Mouse (Mus musculus): ENCODE results near the gene Olfr1196. TPM values are rescaled to one million over a fixed set of nuclear protein-coding genes. Genes with fewer than 3 reads are reported as not detected.
"Not testable (repeated sequence)": the region's sequence is repeated elsewhere in the genome, so short reads cannot be mapped to it uniquely, and the experiment has no call there.

Gene Olfr1196
- total RNA-seq (2021), result not detected
- long read RNA-seq, experiment 1, result 0 reads
- long read RNA-seq, experiment 2, result 0 reads

DNA sequence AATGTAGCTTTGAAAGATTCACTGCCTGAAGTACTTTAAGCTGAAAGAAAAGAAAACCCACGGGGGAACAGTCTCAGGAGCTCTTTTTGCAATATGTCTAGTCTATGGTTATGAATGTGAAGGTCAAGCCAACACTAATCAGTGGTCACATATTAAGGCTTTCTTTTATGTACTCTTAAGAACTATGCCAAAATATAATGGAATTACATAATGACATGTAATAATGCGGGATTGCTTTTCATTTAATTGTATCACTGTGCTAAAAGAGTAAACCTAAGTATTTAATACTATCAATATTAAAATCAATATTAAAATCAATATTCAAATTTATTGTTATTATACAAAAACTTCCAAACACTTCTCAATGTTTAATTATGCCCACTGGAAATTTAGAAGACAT, at the start of gene Olfr1196:
TSS of gene Olfr1196 (minus strand) at position 101 of the 400 bp plus-strand sequence.
- Histone ChIP-seq H3K27ac (no peak within 1 kb of the TSS), H3K4me3 (no peak within 1 kb of the TSS)
- DNase-seq (ENCODE audit: extremely low spot score in 1 of 2, low spot score in 2 of 2), result no peak
- intact Hi-C loops (cut with DNase I), result no loop called here
- TF ChIP-seq CTCF (IDR thresholded peaks at IDR 0.05), result no peak

DNA sequence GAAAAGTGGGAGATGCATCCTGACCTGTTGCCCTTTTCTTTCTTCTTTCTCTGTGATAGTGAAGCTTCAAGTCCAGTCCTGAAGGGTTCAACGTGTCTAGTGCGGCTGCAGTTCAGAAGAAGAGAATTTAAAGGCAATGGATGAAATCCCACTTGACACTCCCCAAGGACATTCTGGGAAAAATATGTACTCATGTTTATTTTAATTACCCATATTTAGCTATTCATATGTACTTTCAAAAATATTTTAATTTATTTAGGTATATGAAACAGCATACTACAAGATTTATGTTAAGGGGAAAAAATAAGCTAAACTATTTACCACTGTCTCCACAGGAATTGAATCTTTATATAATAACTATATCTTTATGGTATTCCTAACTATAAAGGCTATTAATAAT, 46.9 kb upstream of the Olfr1196 start, which contains the start of gene Olfr1198:
TSS of gene Olfr1198 (minus strand) at position 101 of the 400 bp plus-strand sequence.
- Histone ChIP-seq H3K27ac (no peak within 1 kb of the TSS), H3K4me3 (no peak within 1 kb of the TSS)
- DNase-seq (ENCODE audit: extremely low spot score in 1 of 2, low spot score in 2 of 2), result no peak
- intact Hi-C loops (cut with DNase I), result no loop called here
- no peak for TF ChIP-seq CTCF (IDR thresholded peaks at IDR 0.05)

DNA sequence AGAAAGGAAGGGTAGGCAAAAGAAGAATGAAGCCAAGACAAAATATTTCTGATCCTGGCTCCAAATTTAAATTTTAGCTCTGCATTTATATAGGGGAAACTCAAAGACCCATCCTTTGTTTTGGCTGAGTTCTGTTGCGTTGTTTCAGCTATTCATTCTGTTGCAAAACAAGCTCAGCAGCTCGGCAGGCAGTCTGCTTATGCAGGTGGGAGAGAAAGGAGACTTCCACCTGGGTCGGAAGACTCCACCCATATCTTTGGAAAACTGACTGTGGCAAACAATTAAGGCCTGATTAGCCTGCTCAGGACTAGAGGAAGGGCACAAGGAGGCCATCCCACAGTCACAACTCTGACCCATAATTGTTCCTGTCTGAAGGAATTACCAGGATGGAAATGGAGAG, 39.0 kb upstream of the Olfr1196 start:
- no peak overlapping the region for H3K4me3 ChIP-seq
- intact Hi-C loops (cut with DNase I), result no loop called here
- TF ChIP-seq CTCF (IDR thresholded peaks at IDR 0.05), result no peak
- no peak overlapping the region for H3K27ac ChIP-seq
- DNase-seq (ENCODE audit: extremely low spot score in 1 of 2, low spot score in 2 of 2), result no peak

DNA sequence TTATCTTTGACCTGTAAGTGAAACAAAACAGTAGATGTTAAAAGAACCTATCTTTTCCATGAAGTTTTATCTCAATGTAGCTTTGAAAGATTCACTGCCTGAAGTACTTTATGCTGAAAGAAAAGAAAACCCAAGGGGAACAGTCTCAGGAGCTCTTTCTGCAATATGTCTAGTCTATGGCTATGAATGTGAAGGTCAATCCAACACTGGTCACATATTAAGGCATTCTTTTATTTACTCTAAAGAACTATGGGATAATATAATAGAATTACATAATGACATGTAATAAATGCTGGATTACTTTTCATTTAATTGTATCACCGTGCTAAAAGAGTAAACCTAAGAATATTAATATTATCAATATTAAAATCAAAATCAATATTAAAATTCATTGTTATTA, 27.9 kb upstream of the Olfr1196 start, which contains the start of gene Olfr1197:
TSS of gene Olfr1197 (minus strand) at position 101 of the 400 bp plus-strand sequence.
- intact Hi-C loops (cut with DNase I), result no loop called here
- H3K4me3 ChIP-seq, result no peak within 1 kb of the TSS

DNA sequence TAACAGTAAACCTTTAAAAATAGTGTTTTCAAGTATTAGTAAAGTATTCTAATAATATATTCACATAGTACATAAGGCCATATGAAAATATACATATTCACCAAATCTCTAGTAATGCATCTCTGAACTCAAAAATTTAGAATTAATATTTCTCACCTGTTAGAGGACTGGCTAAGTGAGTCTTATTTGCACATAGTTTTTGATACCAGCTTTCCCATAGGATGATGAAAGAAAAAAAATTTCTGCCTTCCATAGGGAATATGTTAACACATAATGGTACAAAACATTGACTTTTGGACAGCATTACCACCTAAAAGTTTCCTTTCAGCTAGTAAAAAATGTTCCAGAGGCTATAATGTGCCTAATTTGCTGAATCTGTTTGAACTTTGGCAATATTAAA, 15.3 kb downstream of the Olfr1196 start, which contains the start of gene Olfr1195:
TSS of gene Olfr1195 (minus strand) at position 101 of the 400 bp plus-strand sequence.
- Histone ChIP-seq H3K4me3 (no peak within 1 kb of the TSS), H3K27ac (no peak within 1 kb of the TSS)
- intact Hi-C loops (cut with DNase I), result no loop called here
- TF ChIP-seq CTCF (IDR thresholded peaks at IDR 0.05), result no peak
- DNase-seq (ENCODE audit: extremely low spot score in 1 of 2, low spot score in 2 of 2), result no peak

More for the DNA sequence above, 27.9 kb upstream of the Olfr1196 start, which contains the start of gene Olfr1197:
- H3K27ac ChIP-seq, result no peak within 1 kb of the TSS
- no peak for DNase-seq (ENCODE audit: extremely low spot score in 1 of 2, low spot score in 2 of 2)
- TF ChIP-seq CTCF (IDR thresholded peaks at IDR 0.05), result no peak

DNA sequence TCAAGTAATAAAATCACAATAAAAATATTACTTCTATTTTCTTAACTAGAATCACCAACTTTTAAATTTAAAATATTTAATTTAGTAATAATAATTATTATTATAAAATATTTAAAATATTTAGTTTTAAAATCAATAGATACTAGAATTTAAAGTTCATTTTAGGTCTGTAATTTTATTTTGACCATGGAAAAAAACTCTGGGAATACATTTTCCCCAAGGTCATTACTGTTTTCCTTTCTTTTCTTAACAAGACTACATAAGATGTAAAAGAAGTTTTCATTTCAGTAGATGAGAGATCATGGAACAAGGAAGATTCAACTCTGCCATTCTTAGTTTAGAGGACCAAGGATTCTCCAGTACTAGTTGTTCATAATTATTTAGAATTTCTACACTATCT, 29.1 kb downstream of the Olfr1196 start, which contains the start of gene Olfr1193:
TSS of gene Olfr1193 (plus strand) at position 301 of the 400 bp plus-strand sequence.
- H3K4me3 ChIP-seq; H3K27ac ChIP-seq; DNase-seq (ENCODE audit: extremely low spot score in 1 of 2, low spot score in 2 of 2); intact Hi-C loops (cut with DNase I): not testable (repeated sequence)

DNA sequence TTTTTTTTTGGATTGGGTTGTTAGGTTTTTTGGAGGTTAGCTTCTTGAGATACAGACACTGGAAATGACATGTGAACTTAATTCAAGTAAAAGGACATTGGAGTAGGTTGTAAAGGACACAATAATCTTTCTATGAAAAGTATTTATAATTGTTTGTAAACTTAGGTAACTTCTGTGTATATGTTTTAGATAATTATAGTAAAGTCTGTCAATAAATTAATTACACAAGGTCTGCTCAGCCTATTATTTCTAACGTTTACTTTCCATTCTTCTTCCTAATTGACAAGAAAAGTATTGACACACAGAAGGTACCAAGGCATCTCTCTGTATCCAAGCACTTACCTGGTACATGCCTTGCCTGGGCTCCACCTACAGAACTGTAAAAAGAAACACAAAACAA, 56.2 kb downstream of the Olfr1196 start, which contains the start of gene Olfr1192-ps1:
TSS of gene Olfr1192-ps1 (plus strand) at position 301 of the 400 bp plus-strand sequence.
- TF ChIP-seq CTCF (IDR thresholded peaks at IDR 0.05), result no peak
- Histone ChIP-seq H3K4me3 (no peak within 1 kb of the TSS), H3K27ac (no peak within 1 kb of the TSS)
- intact Hi-C loops (cut with DNase I), result no loop called here
- no peak for DNase-seq (ENCODE audit: extremely low spot score in 1 of 2, low spot score in 2 of 2)

Other genes with a start within 250 kb of the Olfr1196 start
- gene Olfr1183, start 249.7 kb downstream of the Olfr1196 start, total RNA-seq (2021), result not detected
- not detected for gene Olfr1184, start 221.0 kb downstream of the Olfr1196 start, total RNA-seq (2021)
- gene Olfr1185-ps1, start 211.3 kb downstream of the Olfr1196 start, total RNA-seq (2021), result not detected
- gene Olfr1186, start 186.0 kb downstream of the Olfr1196 start, total RNA-seq (2021), result not detected
- gene Olfr1188, start 147.7 kb downstream of the Olfr1196 start, total RNA-seq (2021), result not detected
- not detected for gene Olfr1189, start 118.1 kb downstream of the Olfr1196 start, total RNA-seq (2021)
- gene Olfr1191-ps1, start 64.1 kb downstream of the Olfr1196 start, total RNA-seq (2021), result under 1 TPM in 1 of 2 experiments, not detected in 1; 0.05 TPM
- not detected for gene Olfr1192-ps1, start 56.1 kb downstream of the Olfr1196 start, total RNA-seq (2021)
- not detected for gene Olfr1193, start 29.0 kb downstream of the Olfr1196 start, total RNA-seq (2021)
- gene Olfr1195, start 15.4 kb downstream of the Olfr1196 start, total RNA-seq (2021), result not detected
- not detected for gene Olfr1197, start 27.8 kb upstream of the Olfr1196 start, total RNA-seq (2021)
- gene Olfr1198, start 46.8 kb upstream of the Olfr1196 start, total RNA-seq (2021), result not detected
- gene Olfr1199, start 55.9 kb upstream of the Olfr1196 start, total RNA-seq (2021), result not detected
- not detected for gene Olfr1200, start 65.9 kb upstream of the Olfr1196 start, total RNA-seq (2021)
- not detected for gene Olfr1201, start 88.4 kb upstream of the Olfr1196 start, total RNA-seq (2021)
- not detected for gene Olfr1202, start 109.9 kb upstream of the Olfr1196 start, total RNA-seq (2021)
- gene Olfr1205, start 125.1 kb upstream of the Olfr1196 start, total RNA-seq (2021), result not detected
- not detected for gene Olfr1204, start 144.7 kb upstream of the Olfr1196 start, total RNA-seq (2021)
- not detected for gene Olfr1206, start 158.6 kb upstream of the Olfr1196 start, total RNA-seq (2021)
- not detected for gene Olfr1208, start 197.7 kb upstream of the Olfr1196 start, total RNA-seq (2021)
- not detected for gene Olfr1209, start 210.6 kb upstream of the Olfr1196 start, total RNA-seq (2021)
- gene Olfr1211, start 233.5 kb upstream of the Olfr1196 start, total RNA-seq (2021), result not detected
- gene Olfr1212, start 249.4 kb upstream of the Olfr1196 start, total RNA-seq (2021), result not detected

Measured in left cerebral cortex, adult 2 months (tissue).